Mouse (Mus musculus): ENCODE results near the gene Cox6b2. TPM values are rescaled to one million over a fixed set of nuclear protein-coding genes. Genes with fewer than 3 reads are reported as not detected.
"Not testable (repeated sequence)": the region's sequence is repeated elsewhere in the genome, so short reads cannot be mapped to it uniquely, and the experiment has no call there.

The Cox6b2 gene
- 37.9 TPM in 2 replicates for polyA plus RNA-seq (2015; fragmentation: Nextera tagmentation; extraction: Ambion mirVana)

DNA sequence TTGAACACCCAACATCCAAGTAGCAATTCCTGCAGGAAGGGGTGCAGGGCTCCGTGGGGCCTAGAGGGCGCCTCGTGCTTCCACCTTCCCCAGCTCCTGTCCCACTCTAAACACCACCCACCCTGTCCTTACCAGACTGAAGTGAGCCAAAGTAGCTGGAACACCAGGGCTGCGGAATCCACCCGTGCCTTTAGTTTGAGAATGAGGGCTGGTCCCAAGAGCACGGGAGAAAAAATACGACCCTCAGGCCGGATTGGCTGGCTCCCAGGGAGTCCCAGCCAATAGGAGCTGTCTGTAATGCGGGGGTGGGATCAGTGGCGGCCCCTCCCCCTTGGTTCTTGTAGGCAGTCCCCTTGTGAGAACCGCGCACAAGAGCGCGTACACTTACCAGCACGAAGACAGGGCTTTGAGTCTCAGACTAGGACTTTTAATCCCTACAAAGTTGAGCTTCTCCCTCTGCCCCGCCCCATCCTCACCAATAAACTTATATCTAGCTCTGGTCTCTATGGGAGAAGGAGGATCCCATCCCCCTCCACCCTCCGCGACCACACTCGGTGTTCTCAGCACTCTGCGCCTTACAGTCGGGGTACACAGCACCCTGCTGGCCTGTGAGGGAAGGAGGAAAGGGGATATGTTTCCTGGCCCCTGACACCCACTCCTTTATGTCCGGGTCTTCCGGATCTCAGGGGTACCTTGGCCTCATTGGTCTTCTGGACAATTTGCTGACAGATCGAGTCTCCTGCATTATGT is at the start of gene Cox6b2:
TSS of gene Cox6b2 (minus strand) at position 274 of the 750 bp plus-strand sequence.
- peak; percentile 92 for DNase-seq (ENCODE audit: low spot score)

DNA sequence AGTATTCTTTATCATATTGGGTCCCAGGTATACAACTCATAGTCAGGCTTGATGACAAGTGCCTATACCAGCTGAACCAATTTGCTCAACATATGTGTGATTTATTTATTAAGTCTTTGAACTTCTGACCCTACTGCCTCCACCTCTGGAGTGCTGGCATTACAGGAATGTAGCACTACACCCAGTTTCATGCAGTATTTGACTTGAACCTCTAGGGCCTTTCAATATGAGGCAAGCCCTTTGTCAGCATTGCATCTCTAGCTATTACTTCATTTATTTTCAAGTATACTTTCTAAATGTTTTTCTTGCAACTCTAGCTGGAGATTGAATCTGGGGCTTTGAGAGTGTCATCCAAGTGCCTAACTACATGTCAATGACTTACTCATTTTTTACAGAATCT is 49.4 kb upstream of the Cox6b2 start:
- no peak for DNase-seq (ENCODE audit: low spot score)

GRCm38 (mm10) chr7:4795767-4796433 is 43.0 kb upstream of the Cox6b2 start:
- DNase-seq (ENCODE audit: low spot score) = peak; percentile 51

- no peak for DNase-seq (ENCODE audit: low spot score)
Observed at GRCm38 (mm10) chr7:4794631-4795168, 41.8 kb upstream of the Cox6b2 start.

DNA sequence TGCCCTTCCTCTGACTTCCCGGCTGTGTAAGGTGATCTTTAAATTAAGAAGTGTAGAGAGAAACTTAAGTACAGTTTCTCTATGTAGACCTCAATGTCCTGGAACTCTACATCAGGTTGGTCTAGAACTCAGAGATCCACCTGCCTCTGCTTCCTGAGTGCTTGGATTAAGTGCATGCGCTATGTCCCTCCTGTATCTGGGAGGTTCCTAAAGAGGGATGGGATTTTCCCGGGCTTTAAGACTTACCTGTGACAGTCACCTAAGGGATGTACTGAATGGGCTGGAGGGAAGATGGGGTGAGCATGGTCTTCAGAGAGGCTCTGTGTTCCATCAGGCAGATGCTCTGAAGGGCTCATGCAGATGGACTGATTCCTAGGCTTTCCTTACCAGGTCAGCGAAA is 40.8 kb upstream of the Cox6b2 start:
- DNase-seq (ENCODE audit: low spot score) = no peak

DNA sequence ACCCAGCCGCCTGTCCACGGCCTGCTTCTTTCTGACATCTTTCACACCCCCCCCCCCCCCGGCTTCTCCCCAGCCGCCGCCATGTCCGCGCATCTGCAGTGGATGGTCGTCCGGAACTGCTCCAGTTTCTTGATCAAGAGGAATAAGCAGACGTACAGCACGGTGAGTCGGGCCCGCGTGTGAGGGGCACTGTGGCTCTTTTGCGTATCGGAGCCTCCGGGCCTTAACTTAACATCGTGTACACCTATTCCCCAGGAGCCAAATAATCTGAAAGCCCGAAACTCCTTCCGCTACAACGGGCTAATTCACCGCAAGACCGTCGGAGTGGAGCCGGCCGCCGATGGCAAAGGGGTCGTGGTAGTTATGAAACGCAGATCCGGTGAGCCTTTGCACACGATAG is 40.4 kb upstream of the Cox6b2 start:
- not testable (repeated sequence) for DNase-seq (ENCODE audit: low spot score)

DNA sequence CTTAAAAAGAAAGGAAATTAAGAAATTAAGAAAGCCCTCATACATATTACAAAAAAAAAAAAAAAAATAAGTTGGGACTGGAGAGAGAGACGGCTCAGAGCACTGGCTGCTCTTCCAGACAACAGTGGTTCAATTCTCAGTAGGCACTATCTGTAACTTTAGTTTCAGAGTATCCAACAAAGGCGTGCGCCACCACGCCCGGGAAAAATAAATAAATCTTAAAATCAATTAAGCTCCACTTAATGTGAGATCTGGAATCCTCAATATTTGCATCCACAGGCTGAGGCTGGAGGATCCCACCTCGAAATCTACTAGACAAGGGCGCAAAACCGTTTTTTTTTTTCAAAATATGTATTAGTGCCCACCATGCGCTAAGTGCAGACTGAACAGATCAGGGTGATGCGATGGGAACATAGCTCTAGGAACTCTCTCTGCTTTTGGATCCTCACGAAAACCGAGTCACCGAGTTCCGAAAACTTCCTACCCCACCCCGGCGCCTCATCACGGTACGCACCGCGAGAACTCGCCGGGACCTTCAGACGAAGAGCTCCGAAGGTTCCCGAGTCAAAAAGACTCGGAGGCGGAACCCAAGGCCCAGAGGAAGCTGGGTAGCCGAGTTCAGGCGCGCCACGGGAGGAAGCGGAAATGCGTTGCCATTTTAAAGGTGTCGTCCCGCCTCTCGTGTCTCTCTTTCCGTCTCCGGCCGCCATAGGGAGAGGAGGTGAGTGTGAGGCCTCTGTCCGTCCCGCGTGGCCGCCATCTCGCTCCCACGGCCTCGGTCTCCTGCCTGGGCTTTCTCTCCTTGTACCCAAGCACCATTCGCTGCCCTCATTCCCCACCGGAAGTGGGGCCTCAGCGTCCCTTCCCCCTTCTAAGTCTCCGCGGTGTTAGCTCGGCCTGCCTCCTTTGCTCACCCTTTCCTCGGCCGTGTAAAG is 39.7 kb upstream of the Cox6b2 start, which contains the start of gene Rpl28:
TSS of gene Rpl28 (plus strand) at position 597 of the 935 bp plus-strand sequence.
- DNase-seq (ENCODE audit: low spot score) = peak; percentile 98

DNA sequence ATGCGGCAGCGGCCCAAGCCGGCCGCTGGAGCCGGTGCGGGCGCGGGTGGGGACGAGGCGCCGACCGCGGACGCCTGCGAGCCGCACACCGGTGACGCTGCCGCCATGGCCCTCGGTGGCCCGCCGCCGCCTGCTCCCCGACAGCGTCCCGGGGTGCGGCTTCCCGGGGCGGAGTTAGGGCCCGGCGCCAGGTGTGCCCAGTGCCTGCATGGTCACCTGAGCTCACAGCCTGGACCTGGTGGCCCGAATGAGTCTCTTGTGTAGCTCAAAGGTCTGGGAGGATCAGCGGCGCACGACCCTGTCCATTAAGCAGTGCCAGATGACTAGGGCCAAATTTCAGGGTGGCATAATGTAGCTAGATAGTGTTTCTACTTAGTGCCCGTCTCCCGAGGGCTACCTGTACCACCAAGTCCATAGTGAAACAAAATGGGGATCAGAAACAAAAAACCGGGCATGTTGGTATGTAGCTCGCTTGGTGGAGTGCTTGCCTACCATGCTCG is 36.6 kb upstream of the Cox6b2 start, which contains the start of gene Tmem238:
TSS of gene Tmem238 (minus strand) at position 221 of the 500 bp plus-strand sequence.
- peak; percentile 19 for DNase-seq (ENCODE audit: low spot score)

GRCm38 (mm10) chr7:4788499-4789435 is 35.9 kb upstream of the Cox6b2 start:
- peak; percentile 32 for DNase-seq (ENCODE audit: low spot score)

DNA sequence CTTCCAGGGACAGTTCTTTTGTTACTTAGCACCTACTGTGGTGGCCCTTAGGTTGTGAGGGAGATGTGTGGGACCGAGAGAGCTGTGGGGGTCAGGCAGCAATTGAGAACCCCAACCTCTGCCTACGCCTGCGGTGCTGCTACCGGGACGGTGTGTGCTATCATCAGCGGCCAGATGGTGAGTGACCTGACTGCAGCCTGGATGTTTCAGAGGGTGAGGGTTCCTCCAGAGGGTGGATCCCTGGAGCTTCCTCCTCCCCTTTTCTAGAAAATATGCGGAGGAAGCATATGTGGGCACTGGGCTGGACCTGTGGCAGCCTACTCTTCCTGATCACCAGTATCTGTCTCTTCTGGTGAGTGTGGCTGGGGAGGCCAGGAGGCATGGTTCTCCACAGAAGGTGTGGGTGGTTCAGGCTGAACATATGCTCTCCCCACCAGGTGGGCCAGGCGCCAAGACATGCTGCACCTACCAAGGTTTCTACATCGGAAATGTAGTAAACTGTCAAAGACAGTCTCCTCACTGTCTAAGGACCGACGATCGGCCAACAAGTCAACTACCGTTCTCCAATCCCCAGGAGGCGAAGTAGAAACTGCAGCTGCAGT is 30.9 kb upstream of the Cox6b2 start:
- no peak for DNase-seq (ENCODE audit: low spot score)

- no peak for DNase-seq (ENCODE audit: low spot score)
Observed at GRCm38 (mm10) chr7:4782759-4783158, 29.9 kb upstream of the Cox6b2 start, which contains the start of the genes Il11 and Tmem190. Gene Il11, minus strand, starts transcription at chr7:4782859. Gene Tmem190, plus strand, starts transcription at chr7:4782937.

GRCm38 (mm10) chr7:4782130-4782529 is 29.2 kb upstream of the Cox6b2 start:
- DNase-seq (ENCODE audit: low spot score) = no peak

GRCm38 (mm10) chr7:4779921-4780320 is 27.0 kb upstream of the Cox6b2 start:
- peak; percentile 15 for DNase-seq (ENCODE audit: low spot score)

GRCm38 (mm10) chr7:4777851-4778637 is 25.1 kb upstream of the Cox6b2 start:
- no peak for DNase-seq (ENCODE audit: low spot score)

DNA sequence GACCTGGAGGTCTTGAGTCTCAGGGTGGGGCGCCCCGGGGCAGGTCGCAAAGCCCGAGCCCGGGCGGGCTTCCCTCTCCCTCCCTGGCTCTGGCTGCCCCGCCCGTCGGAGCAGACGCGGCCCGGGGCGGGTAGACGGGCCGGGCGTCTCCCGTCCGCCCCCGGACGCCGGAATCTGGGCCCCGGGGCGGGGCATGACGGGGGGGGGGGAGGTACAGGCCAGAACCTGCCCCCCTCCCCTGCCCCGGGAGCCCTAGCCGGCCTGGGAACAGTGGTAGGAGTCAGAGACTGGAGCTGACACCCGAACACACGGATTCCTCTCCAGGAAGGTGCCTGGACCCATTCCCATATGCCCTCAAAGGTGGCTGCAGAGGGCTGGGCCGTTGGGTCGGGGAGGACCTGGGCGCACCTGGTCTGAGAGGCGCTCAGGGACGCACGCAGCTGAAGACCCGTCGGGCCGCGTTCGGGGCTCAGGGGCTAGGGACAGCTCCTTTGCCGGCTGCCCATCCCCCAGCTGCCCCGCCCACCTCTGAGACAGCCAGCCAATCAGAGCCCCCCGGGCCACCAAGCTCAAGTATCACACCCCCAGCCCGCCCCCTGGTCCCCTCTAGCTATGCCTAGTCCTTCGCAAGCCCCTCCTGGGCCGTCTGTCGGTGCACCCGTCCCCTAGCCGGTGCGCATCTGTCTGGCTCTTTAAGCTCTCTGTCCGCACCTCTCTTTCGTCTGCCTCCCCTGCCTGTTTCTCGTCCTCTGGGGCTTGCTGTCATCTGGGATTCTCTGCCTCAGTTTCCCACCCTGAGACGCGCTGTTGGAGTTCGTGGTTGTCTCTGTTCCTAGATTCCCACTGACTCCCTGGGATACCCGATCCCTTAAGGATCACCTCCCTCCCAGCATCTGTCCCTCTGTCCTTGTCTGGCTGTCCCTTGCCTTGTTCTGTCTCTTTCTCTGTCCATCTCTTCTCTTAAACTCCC is 24.3 kb upstream of the Cox6b2 start:
- DNase-seq (ENCODE audit: low spot score) = peak; percentile 17

DNA sequence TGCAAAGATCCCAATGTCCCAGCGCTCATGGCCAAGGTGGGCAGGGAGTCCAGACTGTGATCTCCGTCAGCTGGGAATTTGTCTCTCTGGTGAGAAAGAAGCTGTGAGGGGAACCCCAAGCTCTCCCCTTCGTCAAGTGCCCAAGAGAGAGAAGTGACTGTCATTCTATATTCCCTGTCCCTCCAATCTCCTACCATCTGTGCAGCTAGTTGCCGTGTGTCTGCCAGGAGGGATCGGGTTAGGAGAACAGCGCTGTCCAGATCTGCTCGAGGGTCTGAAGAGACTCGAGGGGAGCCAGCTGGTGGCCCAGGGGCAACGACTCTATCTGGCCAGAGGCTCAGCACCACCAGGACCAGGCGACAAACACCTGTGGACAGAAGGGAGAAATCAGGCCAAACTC is 23.2 kb upstream of the Cox6b2 start:
- no peak for DNase-seq (ENCODE audit: low spot score)

DNA sequence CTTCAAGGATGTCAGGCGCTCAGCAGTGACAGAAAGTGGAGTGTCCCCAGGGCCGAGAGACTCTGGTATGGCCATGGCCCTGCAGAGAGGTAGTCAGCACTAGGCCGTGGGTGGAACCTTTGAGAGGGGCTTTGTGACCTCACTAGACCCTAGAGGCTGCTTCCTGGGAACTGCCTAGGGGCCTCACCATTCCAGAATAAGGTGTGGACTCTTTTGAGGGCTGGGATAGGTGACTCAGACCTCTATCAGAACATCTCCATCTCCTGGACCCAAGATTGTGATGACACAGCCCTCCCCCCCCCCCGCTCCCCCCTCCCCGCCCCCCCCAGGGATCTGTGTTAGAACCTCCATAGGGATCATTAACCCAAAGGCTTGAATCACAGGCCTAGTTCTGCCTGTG is 18.3 kb upstream of the Cox6b2 start, which contains the start of gene Fam71e2:
TSS of gene Fam71e2 (minus strand) at position 101 of the 400 bp plus-strand sequence.
- DNase-seq (ENCODE audit: low spot score) = no peak

All from thymus, postnatal 0 days (tissue).